Mouse (Mus musculus) brain, embryonic 14.5 days (tissue): Measurements from ENCODE around the gene Olfr54. TPM values are rescaled to one million over a fixed set of nuclear protein-coding genes. Genes with fewer than 3 reads are reported as not detected.
"Not testable (repeated sequence)": the region's sequence is repeated elsewhere in the genome, so short reads cannot be mapped to it uniquely, and the experiment has no call there.

Experiments
- DNase-seq: peaks from one replicate; pipeline ENCODE4 v3.0.0-alpha.2; 2011; ENCODE audit warnings: low read depth
- CTCF ChIP-seq: fragments of 200-500 bp; IDR thresholded peaks from 2 replicates; pipeline ENCODE4 v1.5.1; 2012; ENCODE audit warnings: inconsistent platforms, mild to moderate bottlenecking, moderate library complexity, borderline replicate concordance; ENCODE audit not compliant: insufficient read depth, insufficient read length; ENCODE audit errors: extremely low read depth
- POLR2A ChIP-seq: fragments of 200-500 bp; IDR thresholded peaks from 2 replicates; pipeline ENCODE4 v1.6.1; 2012; ENCODE audit warnings: mild to moderate bottlenecking, inconsistent platforms, borderline replicate concordance; ENCODE audit not compliant: poor library complexity, insufficient read depth, insufficient read length, severe bottlenecking; ENCODE audit errors: extremely low read depth
- polyA plus RNA-seq: library from polyadenylated mRNA; depleted of rRNA; stranded (reverse); fragments of >200 nt; gene quantifications from 2 replicates; pipeline ENCODE4 v1.2.3, GENCODE M21; 2012; rRNA removed

Gene Olfr54
- polyA plus RNA-seq = not detected in 2 replicates

- DNase-seq = no peak
- TF ChIP-seq POLR2A = no peak
- TF ChIP-seq CTCF = no peak
These were observed at the start of gene Olfr54 for GRCm38 (mm10) chr11:51013936-51014335. Gene Olfr54 (plus strand): TSS chr11:51014236.

DNA sequence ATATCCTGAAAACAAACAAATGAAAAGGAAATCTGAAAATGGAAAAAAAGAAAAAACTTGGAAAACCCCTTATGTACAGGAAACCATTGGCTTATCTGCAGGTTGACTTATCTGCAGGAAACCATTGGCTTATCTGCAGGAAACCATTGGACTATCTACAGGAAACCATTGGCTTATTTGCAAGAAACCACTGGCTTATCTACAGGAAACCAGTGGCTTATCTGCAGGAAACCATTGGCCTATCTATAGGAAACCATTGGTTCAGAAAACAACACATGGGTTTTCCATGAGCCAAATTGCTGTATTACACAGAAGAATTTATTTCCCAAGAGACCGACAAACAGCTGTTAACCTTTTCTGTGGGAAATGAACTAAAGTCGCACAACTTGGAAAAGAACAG lies 49.1 kb upstream of the Olfr54 start:
- TF ChIP-seq CTCF (no peak), POLR2A (no peak)
- DNase-seq = no peak

- no peak for DNase-seq
- no peak for TF ChIP-seq POLR2A
- no peak for TF ChIP-seq CTCF
These were observed 47.8 kb upstream of the Olfr54 start, which contains the start of gene Olfr1378 for GRCm38 (mm10) chr11:50966230-50966629. Gene Olfr1378 (plus strand): TSS chr11:50966530.

GRCm38 (mm10) chr11:50977216-50977615 lies 36.8 kb upstream of the Olfr54 start:
- peak; percentile 23; the same call in 1 of the 2 replicates for TF ChIP-seq CTCF
- no peak for TF ChIP-seq POLR2A
- DNase-seq = peak; percentile 8

GRCm38 (mm10) chr11:50981667-50982066 lies 32.4 kb upstream of the Olfr54 start, which contains the start of gene Olfr1377:
Gene Olfr1377 (plus strand): TSS chr11:50981967.
- no peak for TF ChIP-seq POLR2A
- no peak for TF ChIP-seq CTCF
- DNase-seq = no peak

- no peak for DNase-seq
- TF ChIP-seq POLR2A (no peak), CTCF (no peak)
These were observed 10.7 kb upstream of the Olfr54 start, which contains the start of gene Olfr51 for GRCm38 (mm10) chr11:51003296-51003695. Gene Olfr51 (plus strand): TSS chr11:51003596.

DNA sequence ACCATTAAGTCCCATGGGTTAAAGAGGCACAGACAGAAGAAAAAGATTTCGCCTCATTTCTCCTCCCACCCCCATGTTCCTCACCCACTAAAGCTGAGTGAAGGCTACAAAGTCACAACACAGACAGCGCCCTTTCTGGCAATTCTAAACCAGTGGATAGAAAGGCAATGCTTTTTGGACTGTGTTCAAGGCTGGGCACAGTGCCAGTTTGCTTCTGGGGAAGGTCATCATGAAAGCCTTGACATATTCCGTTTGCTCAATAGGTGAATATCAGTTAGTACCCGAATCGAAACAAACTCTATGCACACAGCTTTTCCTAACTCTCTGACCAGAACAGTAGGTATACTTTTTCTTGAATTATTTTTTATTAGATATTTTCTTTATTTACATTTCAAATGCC lies 2.2 kb upstream of the Olfr54 start:
- TF ChIP-seq POLR2A (no peak), CTCF (no peak)
- peak; percentile 7 for DNase-seq

- no peak for TF ChIP-seq CTCF
- no peak for TF ChIP-seq POLR2A
- no peak for DNase-seq
These were observed 2.3 kb downstream of the Olfr54 start for GRCm38 (mm10) chr11:51016341-51016740.

DNA sequence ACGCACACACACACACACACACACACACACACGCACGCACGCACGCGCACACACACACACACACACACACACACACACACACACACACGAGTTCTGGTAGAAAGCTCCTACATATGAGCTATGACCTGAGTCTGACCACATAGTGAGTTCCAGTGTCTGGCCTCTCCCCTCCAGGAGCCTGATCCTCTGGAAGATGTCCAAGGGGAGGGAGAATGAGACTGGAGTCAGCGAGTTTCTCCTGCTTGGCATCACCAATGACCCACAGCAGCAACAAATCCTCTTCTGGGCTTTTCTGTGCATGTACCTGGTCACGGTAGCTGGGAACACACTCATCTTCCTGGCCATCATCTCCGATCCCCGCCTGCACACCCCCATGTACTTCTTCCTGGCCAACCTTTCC lies 12.8 kb downstream of the Olfr54 start:
- DNase-seq = not testable (repeated sequence)

DNA sequence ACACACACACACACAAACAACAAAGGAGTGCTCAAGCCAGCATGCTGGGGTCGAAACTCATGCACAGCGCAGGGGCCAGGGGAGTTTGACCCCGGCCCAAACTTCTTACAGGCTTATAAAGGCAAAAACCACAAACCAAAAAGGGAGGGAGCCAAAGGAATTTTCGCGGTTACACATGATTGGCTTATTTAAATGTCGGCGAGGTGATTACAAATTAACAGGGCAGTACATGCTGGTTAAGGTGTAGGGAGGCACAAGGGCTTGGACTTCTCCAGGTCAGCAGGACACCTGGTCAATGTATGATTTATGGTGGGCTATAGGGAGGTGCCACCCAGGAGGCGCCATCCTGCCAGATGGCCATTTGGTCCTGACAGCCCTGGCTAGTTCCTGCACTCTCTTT lies 15.3 kb downstream of the Olfr54 start:
- DNase-seq = not testable (repeated sequence)

GRCm38 (mm10) chr11:51030225-51030624 lies 16.2 kb downstream of the Olfr54 start:
- TF ChIP-seq POLR2A (no peak), CTCF (no peak)
- DNase-seq = no peak

DNA sequence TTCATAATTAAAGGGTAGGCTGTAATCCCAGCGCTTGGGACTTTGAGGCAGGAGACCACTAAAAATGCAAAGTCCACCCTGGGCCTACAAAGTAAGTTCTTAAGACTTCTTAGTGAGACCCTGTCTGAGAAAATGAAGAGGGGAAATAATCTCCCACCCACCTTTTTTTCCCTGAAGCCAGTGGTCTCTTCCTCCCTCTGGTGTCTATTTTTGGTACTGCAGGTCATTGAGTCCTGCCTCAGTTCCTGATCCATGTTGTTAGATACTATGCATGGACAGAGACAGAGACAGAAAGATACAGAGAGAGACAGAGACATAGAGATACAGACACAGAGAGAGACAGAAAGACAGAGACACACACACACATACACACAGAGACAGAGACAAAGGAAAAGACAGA lies 18.8 kb downstream of the Olfr54 start:
- DNase-seq = peak; percentile 56
- no peak for TF ChIP-seq POLR2A
- TF ChIP-seq CTCF = peak; percentile 75; the same call in 1 of the 2 replicates

GRCm38 (mm10) chr11:51034141-51034540 lies 20.1 kb downstream of the Olfr54 start:
- DNase-seq = not testable (repeated sequence)
